Mouse (Mus musculus): Measurements from ENCODE around the gene Larp1b. TPM values are rescaled to one million over a fixed set of nuclear protein-coding genes. Genes with fewer than 3 reads are reported as not detected.
A peak's percentile ranks its signal among the peaks of the same experiment; 100 is the strongest.

Gene Larp1b
- polyA plus RNA-seq, 1 experiment from 2014 or later = 10.7 TPM

- DNase-seq (ENCODE audit: low spot score) = no peak
- H3K4me2 ChIP-seq (replicated peaks; ENCODE audit: low read depth) = no peak overlapping the region
- WGBS = 69% methylated on average over 5 of the region's 5 CpGs
- no peaks in the 10 kb centered on the region for H3K9me3 ChIP-seq (ENCODE audit: control insufficient read depth, low read length)
- H3K36me3 ChIP-seq (ENCODE audit: control insufficient read depth, insufficient read depth, low read length) = no peaks in the 10 kb centered on the region
- H3K27ac ChIP-seq (replicated peaks) = no peak overlapping the region
- TF ChIP-seq EP300 (optimal IDR thresholded peaks at IDR 0.05) (no peak), CTCF (IDR thresholded peaks at IDR 0.05; ENCODE audit: low read depth) (no peak)
- H3K9ac ChIP-seq (ENCODE audit: low read length) = no peak overlapping the region
- ATAC-seq (ENCODE audit: low FRiP score, low TSS enrichment) = no peak
- H3K4me1 ChIP-seq (replicated peaks; ENCODE audit: control insufficient read depth, insufficient read depth) = no peaks in the 10 kb centered on the region
- H3K27me3 ChIP-seq (ENCODE audit: control insufficient read depth, insufficient read depth, low read length) = no peaks in the 10 kb centered on the region
- H3K4me3 ChIP-seq (ENCODE audit: low read depth, low read length) = no peak overlapping the region
Observed at GRCm38 (mm10) chr3:40987539-40987938, 37.9 kb downstream of the Larp1b start.

- Histone ChIP-seq H3K4me2 (replicated peaks; ENCODE audit: low read depth) (no peak overlapping the region), H3K27ac (replicated peaks) (no peak overlapping the region), H3K9ac (ENCODE audit: low read length) (no peak overlapping the region), H3K4me3 (ENCODE audit: low read depth, low read length) (no peak overlapping the region), H3K4me1 (replicated peaks; ENCODE audit: control insufficient read depth, insufficient read depth) (no peaks in the 10 kb centered on the region), H3K36me3 (ENCODE audit: control insufficient read depth, insufficient read depth, low read length) (no peaks in the 10 kb centered on the region), H3K9me3 (ENCODE audit: control insufficient read depth, low read length) (no peaks in the 10 kb centered on the region), H3K27me3 (ENCODE audit: control insufficient read depth, insufficient read depth, low read length) (no peaks in the 10 kb centered on the region)
- ATAC-seq (ENCODE audit: low FRiP score, low TSS enrichment) = no peak
- DNase-seq (ENCODE audit: low spot score) = no peak
- 72% methylated on average over 2 of the region's 2 CpGs for WGBS
- TF ChIP-seq CTCF (IDR thresholded peaks at IDR 0.05; ENCODE audit: low read depth) = peak; percentile 61
- TF ChIP-seq EP300 (optimal IDR thresholded peaks at IDR 0.05) = no peak
Observed at GRCm38 (mm10) chr3:40988722-40989121, 39.1 kb downstream of the Larp1b start.

DNA sequence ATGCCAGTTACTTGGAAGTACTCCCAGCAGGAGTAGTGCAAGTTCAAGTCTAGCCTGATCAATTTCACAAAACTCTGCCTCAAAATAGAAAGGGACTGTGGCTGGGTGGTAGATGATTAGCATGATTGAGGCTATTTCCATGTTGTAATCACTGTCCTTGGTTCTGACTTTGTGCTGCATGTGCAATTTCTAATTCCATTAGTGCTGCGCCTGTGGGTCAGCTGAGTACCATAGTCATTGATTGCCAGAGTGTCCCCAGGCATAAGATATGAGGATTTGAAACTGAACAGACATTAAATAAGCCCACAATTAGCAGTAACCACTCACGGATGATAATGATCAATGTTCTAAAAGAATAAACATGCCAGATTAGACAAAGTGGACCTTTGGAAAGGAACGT is 41.9 kb downstream of the Larp1b start:
- no peak for ATAC-seq (ENCODE audit: low FRiP score, low TSS enrichment)

DNA sequence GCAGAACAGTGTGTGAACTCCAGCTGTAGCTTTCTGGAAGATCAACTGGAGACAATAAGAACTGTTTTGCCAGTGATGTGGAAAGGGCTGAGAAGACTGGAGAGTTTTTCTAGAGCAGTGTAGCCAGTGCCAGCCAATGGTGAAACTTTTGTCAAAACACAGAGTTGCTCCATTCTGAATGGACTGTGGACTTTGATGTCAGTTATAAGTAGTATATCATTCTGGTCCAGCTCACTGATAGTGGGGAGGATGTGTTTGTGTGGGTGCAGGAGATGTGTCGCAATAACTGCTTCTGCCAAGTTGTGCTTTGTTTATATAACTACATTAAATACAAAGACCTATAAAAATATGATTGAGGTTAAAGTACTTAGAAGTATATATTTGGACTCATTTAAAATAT is 45.5 kb downstream of the Larp1b start:
- no peak overlapping the region for H3K9ac ChIP-seq (ENCODE audit: low read length)
- 53% methylated on average over 1 of the region's 1 CpGs for WGBS
- no peaks in the 10 kb centered on the region for H3K27me3 ChIP-seq (ENCODE audit: control insufficient read depth, insufficient read depth, low read length)
- no peak overlapping the region for H3K4me3 ChIP-seq (ENCODE audit: low read depth, low read length)
- no peak overlapping the region for H3K27ac ChIP-seq (replicated peaks)
- no peaks in the 10 kb centered on the region for H3K4me1 ChIP-seq (replicated peaks; ENCODE audit: control insufficient read depth, insufficient read depth)
- ATAC-seq (ENCODE audit: low FRiP score, low TSS enrichment) (no peak), DNase-seq (ENCODE audit: low spot score) (no peak)
- no peak overlapping the region for H3K4me2 ChIP-seq (replicated peaks; ENCODE audit: low read depth)
- no peak for TF ChIP-seq EP300 (optimal IDR thresholded peaks at IDR 0.05)
- no peak for TF ChIP-seq CTCF (IDR thresholded peaks at IDR 0.05; ENCODE audit: low read depth)
- H3K36me3 ChIP-seq (ENCODE audit: control insufficient read depth, insufficient read depth, low read length) = no peaks in the 10 kb centered on the region
- H3K9me3 ChIP-seq (ENCODE audit: control insufficient read depth, low read length) = no peaks in the 10 kb centered on the region

More for the DNA sequence above, 41.9 kb downstream of the Larp1b start:
- H3K9me3 ChIP-seq (ENCODE audit: control insufficient read depth, low read length) = no peaks in the 10 kb centered on the region
- H3K27me3 ChIP-seq (ENCODE audit: control insufficient read depth, insufficient read depth, low read length) = no peaks in the 10 kb centered on the region
- WGBS = 43% methylated on average over 3 of the region's 3 CpGs
- H3K4me3 ChIP-seq (ENCODE audit: low read depth, low read length) = no peak overlapping the region
- H3K27ac ChIP-seq (replicated peaks) = no peak overlapping the region
- H3K9ac ChIP-seq (ENCODE audit: low read length) = no peak overlapping the region
- H3K4me2 ChIP-seq (replicated peaks; ENCODE audit: low read depth) = no peak overlapping the region
- TF ChIP-seq CTCF (IDR thresholded peaks at IDR 0.05; ENCODE audit: low read depth) (no peak), EP300 (optimal IDR thresholded peaks at IDR 0.05) (no peak)
- H3K4me1 ChIP-seq (replicated peaks; ENCODE audit: control insufficient read depth, insufficient read depth) = no peaks in the 10 kb centered on the region
- no peaks in the 10 kb centered on the region for H3K36me3 ChIP-seq (ENCODE audit: control insufficient read depth, insufficient read depth, low read length)
- DNase-seq (ENCODE audit: low spot score) = no peak

DNA sequence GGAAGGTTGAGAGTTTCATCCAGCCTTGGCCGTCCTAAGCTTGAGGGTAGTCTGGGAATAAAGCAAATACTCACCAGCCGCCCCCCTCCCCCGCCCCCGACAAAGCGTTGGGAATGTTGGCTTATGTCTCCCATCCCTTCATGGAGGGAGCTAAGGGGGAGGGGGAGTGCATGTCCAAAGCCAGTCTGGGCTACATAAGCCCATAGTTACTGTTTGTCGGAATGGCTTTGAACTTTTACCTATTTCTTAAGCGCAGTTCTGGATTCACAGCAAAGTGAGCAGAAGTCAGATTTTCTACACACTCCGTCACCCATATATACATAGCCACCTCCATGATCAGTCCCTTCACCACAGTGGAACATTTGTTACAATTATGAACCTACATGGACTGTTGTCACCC is 59.7 kb downstream of the Larp1b start:
- H3K4me2 ChIP-seq (replicated peaks; ENCODE audit: low read depth) = no peak overlapping the region
- DNase-seq (ENCODE audit: low spot score) = no peak
- H3K27me3 ChIP-seq (ENCODE audit: control insufficient read depth, insufficient read depth, low read length) = no peaks in the 10 kb centered on the region
- no peaks in the 10 kb centered on the region for H3K9me3 ChIP-seq (ENCODE audit: control insufficient read depth, low read length)
- no peak overlapping the region for H3K27ac ChIP-seq (replicated peaks)
- WGBS = 78% methylated on average over 8 of the region's 8 CpGs
- TF ChIP-seq CTCF (IDR thresholded peaks at IDR 0.05; ENCODE audit: low read depth) (no peak), EP300 (optimal IDR thresholded peaks at IDR 0.05) (no peak)
- H3K9ac ChIP-seq (ENCODE audit: low read length) = no peak overlapping the region
- no peak overlapping the region for H3K4me3 ChIP-seq (ENCODE audit: low read depth, low read length)
- no peak for ATAC-seq (ENCODE audit: low FRiP score, low TSS enrichment)
- H3K4me1 ChIP-seq (replicated peaks; ENCODE audit: control insufficient read depth, insufficient read depth) = no peaks in the 10 kb centered on the region
- no peaks in the 10 kb centered on the region for H3K36me3 ChIP-seq (ENCODE audit: control insufficient read depth, insufficient read depth, low read length)

DNA sequence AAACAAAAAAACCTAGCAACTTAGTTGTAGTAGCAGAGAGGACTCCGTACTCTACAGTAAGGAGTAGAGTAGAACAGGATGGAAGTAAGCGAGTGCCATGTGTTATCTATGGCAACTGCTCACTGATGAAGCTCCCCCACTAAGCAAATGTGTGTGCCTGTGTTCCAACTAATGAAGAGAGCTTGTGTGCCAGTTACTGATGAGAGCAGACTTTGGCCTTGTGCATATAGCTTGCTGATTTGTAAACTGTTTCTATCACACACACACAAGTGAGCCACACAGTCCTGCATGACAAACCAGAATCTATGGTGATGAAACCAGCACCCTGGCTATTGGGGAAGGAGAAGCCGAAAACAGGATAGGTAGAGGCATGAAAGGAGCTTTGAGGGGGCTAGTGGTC is 60.4 kb downstream of the Larp1b start:
- no peaks in the 10 kb centered on the region for H3K27me3 ChIP-seq (ENCODE audit: control insufficient read depth, insufficient read depth, low read length)
- H3K9me3 ChIP-seq (ENCODE audit: control insufficient read depth, low read length) = no peaks in the 10 kb centered on the region
- no peak overlapping the region for H3K4me2 ChIP-seq (replicated peaks; ENCODE audit: low read depth)
- no peaks in the 10 kb centered on the region for H3K36me3 ChIP-seq (ENCODE audit: control insufficient read depth, insufficient read depth, low read length)
- TF ChIP-seq EP300 (optimal IDR thresholded peaks at IDR 0.05) (no peak), CTCF (IDR thresholded peaks at IDR 0.05; ENCODE audit: low read depth) (no peak)
- H3K4me3 ChIP-seq (ENCODE audit: low read depth, low read length) = no peak overlapping the region
- DNase-seq (ENCODE audit: low spot score) (no peak), ATAC-seq (ENCODE audit: low FRiP score, low TSS enrichment) (no peak)
- no peak overlapping the region for H3K27ac ChIP-seq (replicated peaks)
- H3K9ac ChIP-seq (ENCODE audit: low read length) = no peak overlapping the region
- no peaks in the 10 kb centered on the region for H3K4me1 ChIP-seq (replicated peaks; ENCODE audit: control insufficient read depth, insufficient read depth)
- WGBS = 95% methylated on average over 3 of the region's 3 CpGs
